27 mouse cellular contexts compared by ENCODE assay signal in the genomic region with DNA sequence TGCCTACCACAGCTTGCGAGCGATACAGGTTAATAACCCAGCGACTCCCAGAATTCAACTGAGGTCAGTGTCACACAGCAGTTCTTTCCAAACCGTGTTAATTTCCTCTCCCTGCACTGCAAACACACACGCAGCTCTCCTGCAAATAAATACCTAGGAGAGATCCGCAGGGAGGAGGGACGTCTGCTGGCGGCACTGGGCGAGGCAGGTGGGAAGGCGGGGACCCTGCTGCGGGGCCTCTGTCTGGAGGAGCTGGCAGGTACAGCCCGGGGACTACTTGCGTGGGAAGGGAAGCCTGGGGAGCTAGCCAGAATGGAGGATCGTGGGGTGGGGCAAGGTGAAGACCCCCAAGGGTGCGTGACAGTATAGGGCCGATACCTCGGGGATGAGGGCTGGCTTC. TPM values are rescaled to one million over a fixed set of nuclear protein-coding genes. Genes with fewer than 3 reads are reported as not detected.
DNase-seq lines count a peak whose midpoint lies in the region; ATAC-seq and TF ChIP-seq lines count a peak whose summit lies in the region.
"Had no signal": no experiment of that assay in that cellular context is flagged by ENCODE, and none has a peak within 500 bp of the region (broad histone marks: within the 10 kb centered on the region; RNA-seq: fewer than 3 reads in every experiment).

No protein-coding gene starts in this region.

- H3K27ac ChIP-seq in forebrain, embryonic 10.5 days: 0 out of 2 replicates have a peak overlapping the region, but pooled peaks have one; percentile 25
- H3K27ac ChIP-seq in forebrain, embryonic 16.5 days (ENCODE audit: low read length): no peak overlapping the region
- no peak overlapping the region for H3K27ac ChIP-seq in intestine, embryonic 15.5 days
- H3K27ac ChIP-seq in intestine, postnatal 0 days (ENCODE audit: low read depth, low read length): no peak overlapping the region
- no peak overlapping the region for H3K27ac ChIP-seq in embryonic facial prominence, embryonic 15.5 days (replicated peaks)
- no peak overlapping the region; the same call in 1 of the 2 replicates for H3K27ac ChIP-seq in stomach, embryonic 16.5 days (ENCODE audit: low read length)
- H3K27ac ChIP-seq: left cerebral cortex, adult 2 months; limb, embryonic 13.5 days; liver, embryonic 12.5 days; neural tube, embryonic 15.5 days had no signal

- 92% methylated on average over 17 of the region's 17 CpGs for WGBS in forebrain, embryonic 10.5 days
- 92% methylated on average over 17 of the region's 17 CpGs for WGBS in forebrain, embryonic 16.5 days
- 75% methylated on average over 17 of the region's 17 CpGs for WGBS in intestine, embryonic 15.5 days
- 49% methylated on average over 17 of the region's 17 CpGs for WGBS in intestine, postnatal 0 days
- 74% methylated on average over 17 of the region's 17 CpGs for WGBS in embryonic facial prominence, embryonic 15.5 days
- WGBS in stomach, embryonic 16.5 days: 69% methylated on average over 17 of the region's 17 CpGs

- H3K9ac ChIP-seq in forebrain, embryonic 16.5 days (replicated peaks; ENCODE audit: low read depth, low read length): no peak overlapping the region
- no peak overlapping the region for H3K9ac ChIP-seq in intestine, embryonic 15.5 days
- no peak overlapping the region for H3K9ac ChIP-seq in intestine, postnatal 0 days (ENCODE audit: low read depth, low read length)
- H3K9ac ChIP-seq in embryonic facial prominence, embryonic 15.5 days: no peak overlapping the region
- H3K9ac ChIP-seq in stomach, embryonic 16.5 days (ENCODE audit: low read length): peak overlapping the region; percentile 21; the same call in 1 of the 2 replicates
- H3K9ac ChIP-seq: forebrain, postnatal 0 days; limb, embryonic 13.5 days; liver, embryonic 12.5 days; liver, postnatal 0 days; neural tube, embryonic 15.5 days had no signal

- peaks cover 98% of the 10 kb centered on the region for H3K36me3 ChIP-seq in forebrain, embryonic 10.5 days (replicated peaks)
- H3K36me3 ChIP-seq in forebrain, embryonic 16.5 days (ENCODE audit: control insufficient read depth, insufficient read depth): peaks cover 25% of the 10 kb centered on the region
- peaks cover 45% of the 10 kb centered on the region for H3K36me3 ChIP-seq in intestine, embryonic 15.5 days
- peaks cover 71% of the 10 kb centered on the region for H3K36me3 ChIP-seq in intestine, postnatal 0 days (ENCODE audit: control insufficient read depth, insufficient read depth)
- H3K36me3 ChIP-seq in embryonic facial prominence, embryonic 15.5 days: peaks cover 84% of the 10 kb centered on the region
- H3K36me3 ChIP-seq in stomach, embryonic 16.5 days (ENCODE audit: control insufficient read depth, insufficient read depth, low read length): peaks cover 16% of the 10 kb centered on the region

- H3K4me3 ChIP-seq in forebrain, embryonic 10.5 days: no peak overlapping the region
- no peak overlapping the region for H3K4me3 ChIP-seq in forebrain, embryonic 16.5 days (replicated peaks; ENCODE audit: low read length)
- no peak overlapping the region for H3K4me3 ChIP-seq in intestine, embryonic 15.5 days (replicated peaks)
- no peak overlapping the region for H3K4me3 ChIP-seq in intestine, postnatal 0 days (ENCODE audit: low read depth, low read length)
- no peak overlapping the region for H3K4me3 ChIP-seq in embryonic facial prominence, embryonic 15.5 days (replicated peaks)
- H3K4me3 ChIP-seq in stomach, embryonic 16.5 days (replicated peaks; ENCODE audit: low read length): no peak overlapping the region
- H3K4me3 ChIP-seq: layer of hippocampus, adult 2 months; left cerebral cortex, adult 2 months; limb, embryonic 13.5 days; liver, embryonic 12.5 days; neural tube, embryonic 15.5 days had no signal

- no peaks in the 10 kb centered on the region for H3K9me3 ChIP-seq in forebrain, embryonic 10.5 days
- H3K9me3 ChIP-seq in forebrain, embryonic 16.5 days (ENCODE audit: control insufficient read depth, low read length): no peaks in the 10 kb centered on the region
- H3K9me3 ChIP-seq in intestine, embryonic 15.5 days: no peaks in the 10 kb centered on the region
- H3K9me3 ChIP-seq in intestine, postnatal 0 days (ENCODE audit: control insufficient read depth): no peaks in the 10 kb centered on the region
- no peaks in the 10 kb centered on the region for H3K9me3 ChIP-seq in embryonic facial prominence, embryonic 15.5 days (replicated peaks)
- H3K9me3 ChIP-seq in stomach, embryonic 16.5 days (replicated peaks; ENCODE audit: control insufficient read depth, low read length): no peaks in the 10 kb centered on the region
- H3K9me3 ChIP-seq: limb, embryonic 13.5 days; liver, embryonic 12.5 days; neural tube, embryonic 15.5 days had no signal

- no peak for ATAC-seq in forebrain, embryonic 16.5 days
- peak; percentile 72 for ATAC-seq in intestine, embryonic 15.5 days
- no peak; the same call in 1 of the 2 replicates for ATAC-seq in intestine, postnatal 0 days
- 0 out of 2 replicates have a peak, but pooled peaks have one; percentile 40 for ATAC-seq in embryonic facial prominence, embryonic 15.5 days (ENCODE audit: insufficient number of reproducible peaks, low FRiP score, low TSS enrichment, low read depth)
- peak; percentile 59; the same call in 1 of the 2 replicates for ATAC-seq in stomach, embryonic 16.5 days (ENCODE audit: insufficient read depth, low FRiP score)
- ATAC-seq in erythroblast, adult 5-6 weeks (replicated peaks; ENCODE audit: low FRiP score, poor library complexity, severe bottlenecking): no peak
- ATAC-seq: forebrain, postnatal 0 days; hindbrain, embryonic 16.5 days; liver, embryonic 12.5 days; liver, postnatal 0 days had no signal

- TF ChIP-seq CTCF in intestine, postnatal 0 days (IDR thresholded peaks at IDR 0.05; ENCODE audit: low read depth): no peak; the same call in 1 of the 2 replicates

- no peak overlapping the region for H3K4me2 ChIP-seq in forebrain, embryonic 16.5 days (ENCODE audit: low read length)
- no peak overlapping the region for H3K4me2 ChIP-seq in intestine, embryonic 15.5 days (replicated peaks)
- H3K4me2 ChIP-seq in intestine, postnatal 0 days (replicated peaks; ENCODE audit: low read depth): no peak overlapping the region
- no peak overlapping the region for H3K4me2 ChIP-seq in embryonic facial prominence, embryonic 15.5 days (replicated peaks)
- no peak overlapping the region for H3K4me2 ChIP-seq in stomach, embryonic 16.5 days (ENCODE audit: low read depth, low read length)
- H3K4me2 ChIP-seq: limb, embryonic 13.5 days; liver, embryonic 12.5 days; neural tube, embryonic 15.5 days had no signal

- H3K27me3 ChIP-seq in forebrain, embryonic 10.5 days (ENCODE audit: poor library complexity, severe bottlenecking): no peaks in the 10 kb centered on the region
- no peaks in the 10 kb centered on the region for H3K27me3 ChIP-seq in forebrain, embryonic 16.5 days (replicated peaks; ENCODE audit: control insufficient read depth, insufficient read depth, low read length)
- H3K27me3 ChIP-seq in intestine, embryonic 15.5 days (replicated peaks): no peaks in the 10 kb centered on the region
- H3K27me3 ChIP-seq in intestine, postnatal 0 days (replicated peaks; ENCODE audit: control insufficient read depth, insufficient read depth, low read length): no peaks in the 10 kb centered on the region
- no peaks in the 10 kb centered on the region for H3K27me3 ChIP-seq in embryonic facial prominence, embryonic 15.5 days
- H3K27me3 ChIP-seq in stomach, embryonic 16.5 days (ENCODE audit: control insufficient read depth, insufficient read depth, low read length): no peaks in the 10 kb centered on the region
- H3K27me3 ChIP-seq: limb, embryonic 13.5 days; liver, embryonic 12.5 days; neural tube, embryonic 15.5 days had no signal

- no peak for DNase-seq in forebrain, embryonic 10.5 days (ENCODE audit: extremely low spot score, low spot score)
- no peak for DNase-seq in B cell, adult 2 months
- DNase-seq: adrenal gland, postnatal 36 days; cerebellum, postnatal 10 days; forebrain, postnatal 0 days; gastrocnemius, postnatal 10 days; heart, postnatal 14 days; kidney, adult 11 months; kidney, postnatal 25 days; liver, postnatal 0 days; lung, postnatal 36 days; midbrain, embryonic 14.5 days; right cerebral cortex, postnatal 25 days; spleen, adult 18-20 months; thymus, postnatal 14 days had no signal

- H3K4me1 ChIP-seq in forebrain, embryonic 10.5 days: peaks cover 7% of the 10 kb centered on the region; the same call in 1 of the 2 replicates
- no peaks in the 10 kb centered on the region for H3K4me1 ChIP-seq in forebrain, embryonic 16.5 days (replicated peaks; ENCODE audit: control insufficient read depth, insufficient read depth, low read length)
- peaks cover 4% of the 10 kb centered on the region; the same call in 1 of the 2 replicates for H3K4me1 ChIP-seq in intestine, embryonic 15.5 days (replicated peaks)
- no peaks in the 10 kb centered on the region for H3K4me1 ChIP-seq in intestine, postnatal 0 days (replicated peaks; ENCODE audit: control insufficient read depth, insufficient read depth, low read length)
- H3K4me1 ChIP-seq in embryonic facial prominence, embryonic 15.5 days: peaks cover 6% of the 10 kb centered on the region; the same call in 1 of the 2 replicates
- no peaks in the 10 kb centered on the region for H3K4me1 ChIP-seq in stomach, embryonic 16.5 days (ENCODE audit: control insufficient read depth, insufficient read depth, low read length)
- H3K4me1 ChIP-seq: liver, embryonic 12.5 days had no signal

RNA-seq across cellular contexts. Expression of a gene that starts 46.7 kb away (rescaled TPM):
- polyA plus RNA-seq in forebrain, embryonic 10.5 days (2016; fragmentation: Nextera tagmentation; extraction: Ambion mirVana): 61.8 and 64.6 TPM in 2 replicates
- polyA plus RNA-seq in forebrain, embryonic 16.5 days (2015; fragmentation: Nextera tagmentation; extraction: Ambion mirVana): 59.8 and 60.7 TPM in 2 replicates
- polyA plus RNA-seq in intestine, embryonic 15.5 days (2015; fragmentation: Nextera tagmentation; extraction: Ambion mirVana): 34.3 and 39.0 TPM in 2 replicates
- 47.2 and 47.6 TPM in 2 replicates for polyA plus RNA-seq in intestine, postnatal 0 days (2015; fragmentation: Nextera tagmentation; extraction: Ambion mirVana)
- 42.5 and 45.8 TPM in 2 replicates for polyA plus RNA-seq in embryonic facial prominence, embryonic 15.5 days (2015; fragmentation: Nextera tagmentation; extraction: Ambion mirVana)
- polyA plus RNA-seq in stomach, embryonic 16.5 days (2015; fragmentation: Nextera tagmentation; extraction: Ambion mirVana): 32.7 and 33.5 TPM in 2 replicates
- 29.9 and 37.1 TPM in 2 replicates for total RNA-seq in erythroblast, adult 5-6 weeks (2015; ENCODE audit: low replicate concordance)
- 26.8 and 34.8 TPM in 2 replicates for total RNA-seq in erythroblast, adult 5-6 weeks (2017; ENCODE audit: low replicate concordance)

Comparison
In these comparisons a context has a peak if more than half of its experiments do, and no peak if none do; other contexts are left out.
1. ATAC-seq: peak in intestine, embryonic 15.5 days (single experiment), embryonic facial prominence, embryonic 15.5 days (single experiment) and stomach, embryonic 16.5 days (single experiment); none in forebrain, embryonic 16.5 days (single experiment), intestine, postnatal 0 days (single experiment) and erythroblast, adult 5-6 weeks (single experiment).